Mouse (Mus musculus) frontal cortex, postnatal 10 days (tissue): ENCODE measurements around the gene Foxf2.

Experiments used
- DNase-seq, 2 experiments: peaks; one replicate each; pipeline ENCODE4 v3.0.0; 2022; ENCODE audit warnings: low spot score in 2 of 2, mixed read lengths in 1 of 2

The Foxf2 gene

GRCm38 (mm10) chr13:31625333-31626101 lies at the start of gene Foxf2:
Gene Foxf2 (plus strand): TSS chr13:31625816.
- DNase-seq = no peak

GRCm38 (mm10) chr13:31576696-31577095 lies 48.9 kb upstream of the Foxf2 start:
- no peak for DNase-seq

GRCm38 (mm10) chr13:31577576-31577975 lies 48.0 kb upstream of the Foxf2 start:
- DNase-seq = no peak

- DNase-seq = no peak
Measured at GRCm38 (mm10) chr13:31578389-31578788, 47.2 kb upstream of the Foxf2 start.

GRCm38 (mm10) chr13:31579866-31580265 lies 45.8 kb upstream of the Foxf2 start:
- no peak for DNase-seq

- no peak for DNase-seq
Measured at GRCm38 (mm10) chr13:31587341-31587740, 38.3 kb upstream of the Foxf2 start.

GRCm38 (mm10) chr13:31599576-31599975 lies 26.0 kb upstream of the Foxf2 start:
- no peak for DNase-seq

- no peak for DNase-seq
Measured at GRCm38 (mm10) chr13:31603964-31604363, 21.7 kb upstream of the Foxf2 start.

GRCm38 (mm10) chr13:31614724-31615465 lies 10.7 kb upstream of the Foxf2 start:
- DNase-seq = no peak

- DNase-seq = no peak
Measured at GRCm38 (mm10) chr13:31615561-31616165, 10.0 kb upstream of the Foxf2 start.

- DNase-seq = no peak
Measured at GRCm38 (mm10) chr13:31618001-31618400, 7.6 kb upstream of the Foxf2 start.

GRCm38 (mm10) chr13:31618416-31618815 lies 7.2 kb upstream of the Foxf2 start:
- peak in 1 of 2 experiments; percentile 68 for DNase-seq

- DNase-seq = no peak
Measured at GRCm38 (mm10) chr13:31618919-31619655, 6.5 kb upstream of the Foxf2 start.

- DNase-seq = no peak
Measured at GRCm38 (mm10) chr13:31619826-31620498, 5.7 kb upstream of the Foxf2 start.

GRCm38 (mm10) chr13:31620499-31620847 lies 5.1 kb upstream of the Foxf2 start:
- no peak for DNase-seq

GRCm38 (mm10) chr13:31620937-31621336 lies 4.7 kb upstream of the Foxf2 start:
- DNase-seq = no peak

GRCm38 (mm10) chr13:31621741-31622140 lies 3.9 kb upstream of the Foxf2 start:
- no peak for DNase-seq

- no peak for DNase-seq
Measured at GRCm38 (mm10) chr13:31622371-31622770, 3.2 kb upstream of the Foxf2 start.

- DNase-seq = no peak
Measured at GRCm38 (mm10) chr13:31623291-31623690, 2.3 kb upstream of the Foxf2 start.

- DNase-seq = no peak
Measured at GRCm38 (mm10) chr13:31623906-31624860, 1.4 kb upstream of the Foxf2 start.
